Mouse (Mus musculus) adrenal gland, postnatal 14 days (tissue): ENCODE measurements at regions not wholly inside any gene's neighbourhood (a gene's known extent, or its start where the extent isn't known, plus 50 kb on each side); places are given as distances from the start of the nearest gene placed in this dataset.

Experiments
- DNase-seq: peaks from one replicate; pipeline ENCODE4 v3.0.0; 2021; ENCODE audit warnings: mixed read lengths

DNA sequence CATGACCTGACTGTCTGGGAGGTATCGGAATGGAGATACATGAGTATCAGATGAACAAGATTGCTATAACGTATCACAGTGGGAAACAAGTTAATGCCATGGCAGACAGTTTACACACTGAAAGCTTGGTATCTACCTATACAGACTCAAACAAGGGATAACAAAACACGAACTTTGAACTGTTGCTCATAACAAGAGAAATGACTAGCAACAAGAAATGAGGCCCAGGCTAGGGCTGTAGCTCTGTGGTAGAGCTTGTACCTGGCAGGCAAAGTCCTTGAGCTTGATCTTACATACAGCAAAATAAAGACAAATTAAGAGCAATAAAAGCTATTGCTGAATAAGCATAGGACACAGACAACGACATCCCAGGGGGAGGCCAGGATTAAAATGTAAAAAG lies 172.4 kb upstream of the Pln start:
- DNase-seq, result no peak

DNA sequence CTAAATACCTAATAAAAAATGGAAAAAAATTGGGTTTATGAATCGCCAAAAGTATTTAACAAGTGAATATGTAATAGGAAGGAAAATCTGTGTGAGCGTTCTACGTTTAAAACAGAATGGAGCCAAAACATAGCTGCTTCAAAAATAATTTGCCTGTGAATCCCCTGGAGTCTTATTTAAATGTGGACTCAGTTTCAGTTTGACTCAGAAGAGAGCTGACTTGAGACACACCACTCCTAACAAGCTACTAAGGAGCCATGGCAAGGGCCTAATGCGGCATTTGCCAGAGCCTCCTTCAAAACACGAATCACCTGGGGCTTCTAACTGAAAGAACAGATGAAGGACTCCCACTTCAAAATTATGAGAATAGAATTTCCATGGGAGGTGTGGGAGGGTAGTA lies 169.7 kb upstream of the Pln start:
- no peak for DNase-seq

DNA sequence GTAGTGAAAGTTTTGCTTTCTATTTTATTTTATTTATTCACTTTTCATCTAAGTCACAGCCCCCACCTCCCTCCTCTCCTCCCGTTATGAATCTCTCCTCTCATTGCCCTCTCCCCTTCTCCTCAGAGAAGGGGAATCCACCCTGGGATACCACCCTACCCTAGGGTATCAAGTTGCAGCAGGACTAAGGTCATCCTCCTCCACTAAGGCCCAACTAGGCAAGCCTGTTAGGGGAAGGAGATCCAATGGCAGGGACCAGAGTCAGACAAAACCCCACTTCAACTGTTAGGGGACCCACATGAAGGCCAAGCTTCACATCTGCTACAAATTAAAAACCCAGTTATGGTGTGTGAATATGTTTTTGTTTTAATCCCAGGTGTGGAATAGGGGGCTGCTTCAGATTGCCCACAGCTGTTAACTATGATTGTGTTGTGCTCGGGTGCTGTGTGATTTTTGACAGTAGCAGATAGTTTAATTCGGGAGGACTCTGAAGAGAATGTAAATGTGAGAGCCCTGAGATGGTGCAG lies 163.4 kb upstream of the Pln start:
- DNase-seq, result no peak

DNA sequence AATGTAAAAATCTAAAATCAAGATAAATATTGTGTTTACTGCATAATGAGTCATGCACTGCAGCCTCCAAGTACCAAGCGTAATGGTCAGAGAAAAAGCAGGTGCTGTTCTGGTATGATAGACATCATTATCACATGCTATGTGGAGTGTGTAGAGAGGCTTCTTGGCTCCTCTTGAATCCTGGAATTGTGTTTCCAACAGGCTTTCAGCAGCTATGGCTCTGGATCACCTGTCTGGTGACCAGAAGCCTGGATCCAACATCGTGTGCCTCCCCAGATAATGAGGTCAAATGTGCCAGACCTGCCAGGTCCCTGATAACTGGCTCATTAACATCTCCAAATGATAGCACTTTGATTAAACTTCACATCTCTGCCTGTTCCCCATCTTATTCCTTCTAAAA lies 161.5 kb upstream of the Pln start:
- no peak for DNase-seq

DNA sequence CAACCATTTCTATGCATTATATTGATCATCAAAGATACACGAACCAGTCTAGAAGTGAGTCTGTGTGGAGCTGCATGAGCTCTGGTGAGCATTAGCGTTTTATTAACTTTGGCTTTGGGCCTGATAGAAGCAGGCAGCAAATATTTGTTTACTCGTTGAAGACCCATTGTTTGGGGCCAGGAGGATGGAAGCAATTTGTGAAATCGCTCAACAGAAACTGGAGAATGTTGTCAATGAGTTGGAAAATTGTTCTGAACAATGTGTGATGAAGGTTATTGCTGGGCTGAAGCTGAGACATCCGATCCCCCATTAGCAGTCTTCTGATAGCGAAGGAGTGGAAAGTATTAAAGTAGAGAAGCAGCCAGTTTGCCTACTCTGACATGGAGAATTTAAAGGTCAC lies 158.9 kb upstream of the Pln start:
- DNase-seq, result no peak

DNA sequence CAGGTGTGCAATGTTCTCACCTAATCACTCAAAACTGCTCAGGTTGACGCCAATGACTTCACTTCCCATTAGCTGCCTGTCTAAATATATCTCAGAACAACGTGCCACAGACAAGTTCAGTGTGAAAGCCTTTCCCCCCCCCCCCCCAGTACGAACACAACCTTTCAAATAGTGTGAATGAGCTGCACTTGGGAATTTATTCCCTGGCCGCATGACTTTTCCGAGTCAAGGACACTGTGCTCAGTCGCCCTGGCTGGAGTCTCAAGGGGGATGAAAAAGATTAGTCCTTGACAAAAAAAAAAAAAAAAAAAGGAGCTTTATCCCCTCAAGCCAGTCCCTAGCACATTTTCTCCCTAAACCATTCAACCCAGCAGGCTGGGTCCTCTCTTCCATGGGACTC lies 158.4 kb upstream of the Pln start:
- peak; percentile 42 for DNase-seq

DNA sequence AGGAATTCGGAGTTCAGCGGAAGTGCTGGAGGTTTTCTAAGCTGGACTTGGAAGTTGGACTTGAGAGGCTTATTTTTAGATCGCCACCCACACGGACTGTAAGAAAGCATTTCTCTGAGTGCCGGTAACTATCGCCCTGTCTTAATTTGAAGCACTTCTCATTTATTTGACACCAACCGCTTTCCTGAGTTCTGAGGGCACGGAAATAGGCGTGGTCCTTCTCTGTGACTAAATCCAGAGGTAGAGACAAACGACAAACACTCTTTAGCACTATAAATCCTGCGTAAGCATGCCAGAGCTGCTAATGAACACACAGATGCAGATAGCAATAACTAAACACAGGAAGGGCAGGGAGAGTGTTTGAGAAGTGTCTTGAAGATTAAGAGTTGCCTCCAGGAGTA lies 156.7 kb upstream of the Pln start:
- DNase-seq, result no peak

DNA sequence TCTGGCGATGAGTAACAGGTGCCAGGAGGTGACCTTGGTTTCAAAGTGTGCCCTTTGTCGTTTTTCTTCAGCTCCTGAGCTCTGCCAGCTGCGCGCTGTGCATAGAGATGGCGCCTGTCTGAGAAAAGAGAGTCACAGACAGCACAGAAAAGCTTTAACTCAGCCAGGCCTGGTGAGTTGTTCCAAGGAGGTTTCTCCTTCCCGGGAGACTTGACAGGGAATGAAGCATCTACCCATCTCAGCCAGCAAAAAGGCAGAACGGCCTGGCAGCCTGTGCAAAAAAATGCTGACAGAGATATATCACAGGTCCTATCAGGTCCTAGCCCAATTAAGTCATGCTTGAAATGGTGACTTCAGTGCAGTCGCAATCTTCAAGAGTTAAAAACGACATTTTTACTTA lies 156.1 kb upstream of the Pln start:
- DNase-seq, result peak; percentile 13

DNA sequence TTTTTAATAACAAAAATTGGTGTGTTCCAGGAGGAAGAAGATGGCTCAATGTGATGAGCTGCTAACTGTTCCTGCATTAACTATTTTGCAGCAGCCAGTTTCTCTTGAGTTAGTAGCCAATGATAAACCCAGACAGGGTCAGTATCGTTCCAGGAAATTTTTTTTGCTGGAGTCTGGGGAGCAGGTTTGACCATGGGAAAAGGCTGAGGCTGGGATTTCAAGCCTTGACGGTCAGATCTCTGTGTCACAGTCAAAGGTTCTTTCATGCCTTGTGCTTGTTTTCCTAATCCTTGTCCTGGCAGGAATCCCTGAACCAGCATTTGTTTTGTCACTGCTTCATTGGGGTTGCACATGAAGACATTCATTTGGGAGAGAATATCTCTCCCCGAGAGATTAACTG lies 129.0 kb upstream of the Pln start:
- DNase-seq, result no peak

DNA sequence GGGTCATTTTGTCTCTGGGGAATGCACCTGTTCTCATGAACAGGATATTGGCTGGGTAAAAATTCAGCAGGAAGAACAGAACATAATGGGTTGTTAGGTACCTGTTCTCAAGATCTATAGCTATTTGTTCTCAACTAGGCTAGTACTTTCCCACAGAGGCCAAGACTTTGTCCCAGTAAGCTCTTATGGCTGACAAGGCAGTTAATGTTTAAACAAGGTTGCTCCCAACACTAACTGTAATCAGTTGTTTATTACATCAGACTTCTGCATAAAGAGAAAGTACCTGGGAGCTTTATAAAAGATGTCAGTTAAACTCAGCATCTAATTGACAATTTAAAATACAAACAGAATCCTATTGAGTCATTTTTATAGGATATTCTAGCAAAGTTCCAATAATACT lies 127.6 kb upstream of the Pln start:
- DNase-seq, result no peak
